Mouse (Mus musculus): ENCODE measurements around the gene Lrrc23. TPM values are rescaled to one million over a fixed set of nuclear protein-coding genes. Genes with fewer than 3 reads are reported as not detected.
A peak's percentile ranks its signal among the peaks of the same experiment; 100 is the strongest.

Lrrc23 gene
- 4.1 and 4.7 TPM in 2 replicates for polyA plus RNA-seq (2014; fragmentation: Nextera tagmentation; extraction: Ambion mirVana)

GRCm38 (mm10) chr6:124779222-124779983 is at the start of gene Lrrc23:
Gene Lrrc23 (minus strand): TSS chr6:124779727.
- Histone ChIP-seq H3K4me1 (replicated peaks; ENCODE audit: control insufficient read depth, insufficient read depth, low read length) (no peaks in the 10 kb centered on the region; the same call in 1 of the 2 replicates), H3K4me2 (replicated peaks; ENCODE audit: low read depth, low read length) (peak within 1 kb of the TSS; percentile 49), H3K9me3 (ENCODE audit: control insufficient read depth, low read length) (no peaks in the 10 kb centered on the region), H3K27ac (ENCODE audit: low read depth, low read length) (no peak within 1 kb of the TSS), H3K36me3 (ENCODE audit: control insufficient read depth, insufficient read depth, low read length) (no peaks in the 10 kb centered on the region), H3K9ac (ENCODE audit: low read depth, low read length) (no peak within 1 kb of the TSS), H3K27me3 (ENCODE audit: control insufficient read depth, insufficient read depth, low read length) (no peaks in the 10 kb centered on the region; the same call in 1 of the 2 replicates), H3K4me3 (ENCODE audit: low read depth, low read length) (peak within 1 kb of the TSS; percentile 23)
- 4% methylated on average over 23 of the region's 23 CpGs for WGBS
- ATAC-seq (ENCODE audit: low FRiP score) (peak; percentile 58), DNase-seq (ENCODE audit: low spot score) (peak; percentile 79)

GRCm38 (mm10) chr6:124828101-124828592 is 48.6 kb upstream of the Lrrc23 start:
- H3K4me3 ChIP-seq (ENCODE audit: low read depth, low read length): peak overlapping the region; percentile 68
- H3K9me3 ChIP-seq (ENCODE audit: control insufficient read depth, low read length): no peaks in the 10 kb centered on the region
- WGBS: 25% methylated on average over 10 of the region's 10 CpGs
- ATAC-seq (ENCODE audit: low FRiP score) (no peak), DNase-seq (ENCODE audit: low spot score) (no peak)
- H3K9ac ChIP-seq (ENCODE audit: low read depth, low read length): peak overlapping the region; percentile 64
- no peaks in the 10 kb centered on the region for H3K27me3 ChIP-seq (ENCODE audit: control insufficient read depth, insufficient read depth, low read length)
- peak overlapping the region; percentile 77 for H3K4me2 ChIP-seq (replicated peaks; ENCODE audit: low read depth, low read length)
- peaks cover 17% of the 10 kb centered on the region for H3K36me3 ChIP-seq (ENCODE audit: control insufficient read depth, insufficient read depth, low read length)
- H3K27ac ChIP-seq (ENCODE audit: low read depth, low read length): 0 out of 2 replicates have a peak overlapping the region, but pooled peaks have one; percentile 1
- H3K4me1 ChIP-seq (replicated peaks; ENCODE audit: control insufficient read depth, insufficient read depth, low read length): peaks cover 8% of the 10 kb centered on the region

- WGBS: 98% methylated on average over 4 of the region's 4 CpGs
- Histone ChIP-seq H3K4me3 (ENCODE audit: low read depth, low read length) (no peak overlapping the region), H3K27ac (ENCODE audit: low read depth, low read length) (no peak overlapping the region), H3K4me1 (replicated peaks; ENCODE audit: control insufficient read depth, insufficient read depth, low read length) (no peaks in the 10 kb centered on the region), H3K36me3 (ENCODE audit: control insufficient read depth, insufficient read depth, low read length) (peaks cover 31% of the 10 kb centered on the region), H3K9me3 (ENCODE audit: control insufficient read depth, low read length) (no peaks in the 10 kb centered on the region), H3K4me2 (replicated peaks; ENCODE audit: low read depth, low read length) (no peak overlapping the region), H3K27me3 (ENCODE audit: control insufficient read depth, insufficient read depth, low read length) (no peaks in the 10 kb centered on the region), H3K9ac (ENCODE audit: low read depth, low read length) (no peak overlapping the region)
- no peak for ATAC-seq (ENCODE audit: low FRiP score)
- no peak for DNase-seq (ENCODE audit: low spot score)
Observed at GRCm38 (mm10) chr6:124822049-124822448, 42.5 kb upstream of the Lrrc23 start.

- DNase-seq (ENCODE audit: low spot score) (no peak), ATAC-seq (ENCODE audit: low FRiP score) (no peak)
- no peaks in the 10 kb centered on the region for H3K4me1 ChIP-seq (replicated peaks; ENCODE audit: control insufficient read depth, insufficient read depth, low read length)
- H3K27me3 ChIP-seq (ENCODE audit: control insufficient read depth, insufficient read depth, low read length): no peaks in the 10 kb centered on the region
- no peak overlapping the region for H3K27ac ChIP-seq (ENCODE audit: low read depth, low read length)
- H3K9me3 ChIP-seq (ENCODE audit: control insufficient read depth, low read length): no peaks in the 10 kb centered on the region
- peaks cover 31% of the 10 kb centered on the region for H3K36me3 ChIP-seq (ENCODE audit: control insufficient read depth, insufficient read depth, low read length)
- H3K9ac ChIP-seq (ENCODE audit: low read depth, low read length): no peak overlapping the region
- no peak overlapping the region for H3K4me2 ChIP-seq (replicated peaks; ENCODE audit: low read depth, low read length)
- H3K4me3 ChIP-seq (ENCODE audit: low read depth, low read length): no peak overlapping the region
- WGBS: 90% methylated on average over 5 of the region's 5 CpGs
Observed at GRCm38 (mm10) chr6:124820891-124821290, 41.4 kb upstream of the Lrrc23 start.

GRCm38 (mm10) chr6:124817971-124818370 is 38.4 kb upstream of the Lrrc23 start:
- Histone ChIP-seq H3K27ac (ENCODE audit: low read depth, low read length) (no peak overlapping the region), H3K4me3 (ENCODE audit: low read depth, low read length) (no peak overlapping the region), H3K9ac (ENCODE audit: low read depth, low read length) (no peak overlapping the region), H3K4me1 (replicated peaks; ENCODE audit: control insufficient read depth, insufficient read depth, low read length) (peaks cover 4% of the 10 kb centered on the region), H3K9me3 (ENCODE audit: control insufficient read depth, low read length) (no peaks in the 10 kb centered on the region), H3K27me3 (ENCODE audit: control insufficient read depth, insufficient read depth, low read length) (no peaks in the 10 kb centered on the region), H3K36me3 (ENCODE audit: control insufficient read depth, insufficient read depth, low read length) (peaks cover 20% of the 10 kb centered on the region), H3K4me2 (replicated peaks; ENCODE audit: low read depth, low read length) (no peak overlapping the region)
- DNase-seq (ENCODE audit: low spot score) (no peak), ATAC-seq (ENCODE audit: low FRiP score) (no peak)
- 92% methylated on average over 8 of the region's 8 CpGs for WGBS

GRCm38 (mm10) chr6:124817563-124817962 is 38.0 kb upstream of the Lrrc23 start:
- no peak overlapping the region for H3K4me3 ChIP-seq (ENCODE audit: low read depth, low read length)
- H3K4me2 ChIP-seq (replicated peaks; ENCODE audit: low read depth, low read length): no peak overlapping the region
- ATAC-seq (ENCODE audit: low FRiP score) (no peak), DNase-seq (ENCODE audit: low spot score) (no peak)
- H3K9ac ChIP-seq (ENCODE audit: low read depth, low read length): no peak overlapping the region
- peaks cover 7% of the 10 kb centered on the region for H3K4me1 ChIP-seq (replicated peaks; ENCODE audit: control insufficient read depth, insufficient read depth, low read length)
- no peak overlapping the region for H3K27ac ChIP-seq (ENCODE audit: low read depth, low read length)
- H3K27me3 ChIP-seq (ENCODE audit: control insufficient read depth, insufficient read depth, low read length): no peaks in the 10 kb centered on the region
- peaks cover 20% of the 10 kb centered on the region for H3K36me3 ChIP-seq (ENCODE audit: control insufficient read depth, insufficient read depth, low read length)
- no peaks in the 10 kb centered on the region for H3K9me3 ChIP-seq (ENCODE audit: control insufficient read depth, low read length)
- 97% methylated on average over 8 of the region's 8 CpGs for WGBS

GRCm38 (mm10) chr6:124817125-124817524 is 37.6 kb upstream of the Lrrc23 start:
- Histone ChIP-seq H3K27me3 (ENCODE audit: control insufficient read depth, insufficient read depth, low read length) (no peaks in the 10 kb centered on the region), H3K36me3 (ENCODE audit: control insufficient read depth, insufficient read depth, low read length) (peaks cover 20% of the 10 kb centered on the region), H3K4me1 (replicated peaks; ENCODE audit: control insufficient read depth, insufficient read depth, low read length) (peaks cover 7% of the 10 kb centered on the region), H3K9ac (ENCODE audit: low read depth, low read length) (no peak overlapping the region), H3K4me3 (ENCODE audit: low read depth, low read length) (no peak overlapping the region), H3K9me3 (ENCODE audit: control insufficient read depth, low read length) (no peaks in the 10 kb centered on the region), H3K27ac (ENCODE audit: low read depth, low read length) (no peak overlapping the region), H3K4me2 (replicated peaks; ENCODE audit: low read depth, low read length) (no peak overlapping the region)
- no peak for DNase-seq (ENCODE audit: low spot score)
- ATAC-seq (ENCODE audit: low FRiP score): no peak
- 95% methylated on average over 11 of the region's 11 CpGs for WGBS

- no peaks in the 10 kb centered on the region for H3K9me3 ChIP-seq (ENCODE audit: control insufficient read depth, low read length)
- H3K4me1 ChIP-seq (replicated peaks; ENCODE audit: control insufficient read depth, insufficient read depth, low read length): peaks cover 7% of the 10 kb centered on the region
- peaks cover 18% of the 10 kb centered on the region for H3K36me3 ChIP-seq (ENCODE audit: control insufficient read depth, insufficient read depth, low read length)
- no peak for DNase-seq (ENCODE audit: low spot score)
- WGBS: 92% methylated on average over 4 of the region's 4 CpGs
- H3K27ac ChIP-seq (ENCODE audit: low read depth, low read length): no peak overlapping the region
- no peak overlapping the region for H3K9ac ChIP-seq (ENCODE audit: low read depth, low read length)
- no peak for ATAC-seq (ENCODE audit: low FRiP score)
- no peaks in the 10 kb centered on the region for H3K27me3 ChIP-seq (ENCODE audit: control insufficient read depth, insufficient read depth, low read length)
- H3K4me2 ChIP-seq (replicated peaks; ENCODE audit: low read depth, low read length): no peak overlapping the region
- no peak overlapping the region for H3K4me3 ChIP-seq (ENCODE audit: low read depth, low read length)
Observed at GRCm38 (mm10) chr6:124816611-124817010, 37.1 kb upstream of the Lrrc23 start.
